Mouse (Mus musculus) layer of hippocampus, adult 2 months (tissue): ENCODE results near the gene Man1c1. TPM values are rescaled to one million over a fixed set of nuclear protein-coding genes. Genes with fewer than 3 reads are reported as not detected.

Experiments used
- DNase-seq, 2 experiments: peaks; one replicate each; pipeline ENCODE4 v3.0.0; 2022; ENCODE audit warnings: low spot score in 2 of 2
- H3K27ac ChIP-seq: fragments of 200-600 bp; 2 replicates; pipeline ENCODE4 v1.8.1; 2022
- H3K4me3 ChIP-seq: fragments of 200-600 bp; 2 replicates; pipeline ENCODE4 v1.8.1; 2022; ENCODE audit warnings: mild to moderate bottlenecking
- CTCF ChIP-seq: fragments of 200-600 bp; conservative IDR thresholded peaks from 2 replicates; pipeline ENCODE4 v1.8.1; 2022; ENCODE audit warnings: antibody characterized with exemption, mild to moderate bottlenecking, moderate library complexity
- total RNA-seq, 2 experiments: library from RNA; stranded (reverse); gene quantifications; 2 replicates each; pipeline ENCODE4 v1.2.3; 2021

Man1c1 gene
- total RNA-seq, 2 experiments from 2014 or later: 22.1 to 25.1 TPM

DNA sequence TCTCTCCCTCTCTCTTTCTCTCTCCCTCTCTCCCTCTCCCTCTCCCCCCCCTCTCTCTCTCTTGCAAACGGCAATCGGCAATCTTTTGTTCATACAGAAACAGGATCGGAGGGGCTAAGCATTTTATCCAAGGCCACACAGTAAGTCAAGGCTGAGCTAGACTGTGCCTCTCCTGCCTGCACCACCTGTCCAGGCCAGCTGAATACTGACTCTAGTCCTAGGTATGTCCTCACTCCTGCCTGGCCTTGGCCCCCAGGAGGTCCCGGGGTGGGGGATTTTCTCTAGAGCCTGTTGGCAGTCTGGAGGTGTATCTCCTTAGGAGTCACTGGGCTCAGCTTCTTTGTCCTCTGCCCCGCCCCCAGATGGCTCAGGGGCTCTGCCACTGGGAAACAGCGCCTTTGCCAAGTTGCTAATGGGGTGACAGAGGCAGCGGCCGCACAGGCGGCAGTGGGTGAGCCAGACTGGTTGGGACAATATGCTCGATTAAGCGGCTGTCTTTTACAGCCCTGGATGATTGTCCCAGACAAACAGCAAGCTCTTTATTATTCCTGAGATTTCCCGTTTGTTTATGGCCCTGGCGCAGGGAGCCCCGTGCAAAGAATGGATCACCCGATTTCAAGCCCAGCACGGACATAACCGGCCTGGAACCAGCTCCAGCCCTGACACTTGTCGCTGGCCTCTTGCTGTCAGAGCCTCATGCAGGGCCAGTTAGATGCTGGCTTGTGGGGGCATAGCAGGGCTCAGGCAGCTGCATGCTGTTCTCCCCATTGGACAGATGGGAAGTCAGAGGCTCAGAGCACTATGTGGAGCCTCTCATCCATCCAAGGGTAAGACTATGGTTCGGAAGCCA, 136.5 kb downstream of the Man1c1 start:
- 0 out of 2 replicates have a peak overlapping the region, but pooled peaks have one; percentile 11 for H3K27ac ChIP-seq

DNA sequence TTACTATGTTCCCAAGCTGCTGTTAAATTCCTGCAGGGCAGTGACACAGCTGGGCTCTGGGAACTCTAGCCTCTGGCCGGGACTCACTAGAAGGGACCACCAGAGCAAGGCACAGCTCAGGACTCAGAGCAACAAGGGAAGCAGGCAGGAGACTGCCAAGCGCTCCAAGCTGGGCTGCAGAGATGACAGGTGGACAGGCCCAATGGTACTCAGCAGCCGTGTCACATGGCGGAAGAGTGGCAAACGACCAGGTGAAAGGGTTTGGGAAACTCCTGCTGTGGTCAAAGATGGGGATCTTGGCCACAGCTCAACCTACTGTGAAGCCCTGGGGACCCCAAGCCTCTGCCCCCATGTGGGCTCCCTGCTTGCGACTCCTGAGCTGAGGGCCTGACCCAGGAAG, 140.0 kb downstream of the Man1c1 start:
- no peak for DNase-seq
- Histone ChIP-seq H3K4me3 (no peak overlapping the region), H3K27ac (no peak overlapping the region)
- no peak for TF ChIP-seq CTCF

More for the DNA sequence above, 136.5 kb downstream of the Man1c1 start:
- no peak for TF ChIP-seq CTCF
- no peak for DNase-seq
- H3K4me3 ChIP-seq: no peak overlapping the region

DNA sequence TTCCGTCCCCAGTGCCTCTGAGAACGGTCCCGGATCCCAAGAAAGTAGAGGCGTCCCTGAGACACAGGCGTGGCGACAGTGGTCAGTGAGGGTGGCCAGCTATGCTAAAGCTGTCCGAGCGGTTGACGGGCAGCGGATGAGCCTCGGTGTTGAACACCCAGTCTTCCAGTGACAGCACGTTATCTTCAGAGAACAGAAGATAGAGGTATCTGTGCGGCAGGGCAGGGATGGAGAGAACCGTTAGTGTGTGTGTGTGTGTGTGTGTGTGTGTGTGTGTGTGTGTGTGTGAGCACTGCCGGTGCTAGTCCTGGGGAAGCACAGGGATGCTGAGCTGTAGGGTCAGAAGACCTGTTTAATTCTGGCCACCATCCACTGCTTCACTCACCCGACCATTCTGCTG, 140.5 kb downstream of the Man1c1 start:
- no peak for DNase-seq
- H3K4me3 ChIP-seq: no peak overlapping the region
- no peak for TF ChIP-seq CTCF
- H3K27ac ChIP-seq: no peak overlapping the region

DNA sequence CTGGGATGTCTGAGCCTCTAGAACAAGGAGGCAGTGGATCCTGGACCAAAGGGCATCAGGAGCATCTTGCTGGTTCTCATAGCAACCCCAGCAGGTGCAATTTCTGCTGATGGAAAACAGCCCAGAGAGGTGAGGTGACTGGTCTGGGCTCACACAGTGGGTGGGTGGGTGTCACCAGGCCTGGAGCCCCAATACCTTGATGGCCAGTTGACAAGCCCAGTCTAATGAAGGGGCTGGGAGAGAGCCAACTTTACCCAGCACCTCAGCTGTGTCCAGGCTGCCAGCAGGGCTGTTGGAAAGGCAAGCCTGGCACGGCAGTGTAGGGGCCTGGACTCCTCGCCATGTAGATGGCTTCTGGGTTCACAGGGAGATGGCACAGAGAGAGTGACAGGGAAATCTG, 142.1 kb downstream of the Man1c1 start:
- H3K27ac ChIP-seq: no peak overlapping the region
- TF ChIP-seq CTCF: no peak
- no peak overlapping the region for H3K4me3 ChIP-seq
- no peak for DNase-seq

DNA sequence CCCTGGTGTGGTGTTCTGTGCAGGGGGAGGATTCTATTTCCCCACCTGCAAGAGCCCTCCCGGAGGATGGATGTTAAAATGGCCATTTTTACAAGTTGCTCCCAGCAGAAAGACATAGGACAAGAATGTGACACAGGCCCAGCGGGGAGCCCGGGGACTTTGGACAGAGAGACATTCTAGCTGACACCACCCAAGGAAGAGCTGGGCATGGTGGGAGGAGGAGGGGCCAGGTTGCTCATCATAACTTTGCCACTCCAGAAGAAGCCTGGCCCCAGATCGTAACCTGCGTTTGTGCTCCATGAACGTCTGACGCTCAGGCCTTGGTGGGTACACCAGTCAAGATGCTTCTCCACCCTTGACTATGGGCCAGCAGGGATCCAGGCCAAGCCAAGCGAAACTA, 143.4 kb downstream of the Man1c1 start:
- no peak for DNase-seq

DNA sequence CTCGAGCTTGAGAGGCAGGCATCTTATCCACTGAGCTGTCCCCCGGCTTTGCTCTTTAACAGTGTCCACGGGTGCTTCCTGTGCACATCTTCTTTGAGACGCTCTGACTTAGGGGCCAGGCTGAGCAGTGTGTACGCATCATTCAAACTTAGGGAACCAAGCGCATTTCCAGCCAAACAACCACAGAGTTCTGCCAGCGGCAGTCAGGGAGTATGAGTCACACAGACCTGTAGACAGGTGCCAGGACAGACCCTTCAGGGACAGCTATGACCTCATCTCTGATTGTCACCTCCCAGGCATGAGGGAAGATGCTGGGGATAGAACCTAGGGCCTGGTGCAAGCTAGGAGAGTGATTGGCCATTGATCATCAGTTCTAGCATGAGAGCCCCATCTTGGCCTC, 144.9 kb downstream of the Man1c1 start:
- Histone ChIP-seq H3K27ac (no peak overlapping the region), H3K4me3 (no peak overlapping the region)
- TF ChIP-seq CTCF: no peak
- DNase-seq: no peak

More for the DNA sequence above, 143.4 kb downstream of the Man1c1 start:
- no peak overlapping the region for H3K4me3 ChIP-seq
- no peak for TF ChIP-seq CTCF
- no peak overlapping the region for H3K27ac ChIP-seq

DNA sequence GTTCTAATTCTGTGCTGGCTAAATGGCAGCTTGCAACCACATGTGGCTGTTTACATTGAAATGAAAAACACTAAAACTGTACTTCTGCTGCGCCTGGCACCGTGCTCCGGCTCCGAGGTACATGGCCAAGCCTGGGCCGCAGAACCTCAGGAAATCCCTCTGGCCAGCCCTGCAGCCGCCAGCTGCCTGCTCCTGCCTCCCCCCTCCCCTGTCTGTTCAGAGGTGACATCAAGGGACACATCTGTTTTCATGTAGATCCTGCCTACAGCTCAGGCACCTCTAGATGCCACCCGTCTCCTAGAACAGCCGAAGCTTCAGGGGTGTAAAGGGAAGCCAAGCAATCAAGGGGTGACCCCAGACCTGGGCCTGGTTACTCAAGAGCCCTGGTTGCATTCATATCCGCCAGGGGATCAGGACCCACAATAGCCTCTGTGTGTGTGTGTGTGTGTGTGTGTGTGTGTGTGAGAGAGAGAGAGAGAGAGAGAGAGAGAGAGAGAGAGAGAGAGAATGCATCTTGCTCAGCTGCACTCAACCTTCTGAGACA, 145.4 kb downstream of the Man1c1 start:
- TF ChIP-seq CTCF: no peak
- no peak for DNase-seq
- Histone ChIP-seq H3K27ac (no peak overlapping the region), H3K4me3 (no peak overlapping the region)

DNA sequence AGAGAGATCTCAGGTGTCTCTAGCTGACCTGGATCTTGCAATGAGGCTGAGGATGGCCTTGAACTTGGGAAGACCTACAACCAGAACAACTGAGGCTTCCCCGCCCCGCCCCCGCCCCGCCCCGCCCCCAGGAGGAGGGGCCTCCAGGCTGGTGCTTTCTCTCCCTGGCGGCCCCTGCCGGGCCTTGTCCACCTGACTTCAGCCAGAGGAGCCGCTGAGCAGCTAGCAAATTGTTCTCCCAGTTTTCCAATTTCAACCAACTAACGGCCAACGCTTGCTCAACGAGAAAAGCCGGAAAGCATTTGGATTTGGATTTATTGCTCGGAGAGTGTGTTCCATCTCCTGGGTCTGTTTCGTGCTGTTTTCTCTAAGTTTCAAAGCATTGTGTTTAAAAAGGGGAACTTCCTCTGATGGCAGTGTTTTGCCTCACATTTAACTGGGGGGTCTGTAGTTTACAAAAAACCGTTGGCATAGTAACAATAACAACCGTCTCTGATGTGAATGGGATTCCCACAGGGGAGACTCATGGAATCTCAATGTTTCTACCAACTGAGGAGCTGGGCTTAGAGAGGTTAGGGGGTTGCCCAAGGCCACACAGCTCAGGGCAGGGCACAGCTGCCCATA, 146.4 kb downstream of the Man1c1 start:
- peak; percentile 22 for TF ChIP-seq CTCF
- DNase-seq: no peak
- Histone ChIP-seq H3K27ac (peak overlapping the region; percentile 28; the same call in 1 of the 2 replicates), H3K4me3 (no peak overlapping the region)

DNA sequence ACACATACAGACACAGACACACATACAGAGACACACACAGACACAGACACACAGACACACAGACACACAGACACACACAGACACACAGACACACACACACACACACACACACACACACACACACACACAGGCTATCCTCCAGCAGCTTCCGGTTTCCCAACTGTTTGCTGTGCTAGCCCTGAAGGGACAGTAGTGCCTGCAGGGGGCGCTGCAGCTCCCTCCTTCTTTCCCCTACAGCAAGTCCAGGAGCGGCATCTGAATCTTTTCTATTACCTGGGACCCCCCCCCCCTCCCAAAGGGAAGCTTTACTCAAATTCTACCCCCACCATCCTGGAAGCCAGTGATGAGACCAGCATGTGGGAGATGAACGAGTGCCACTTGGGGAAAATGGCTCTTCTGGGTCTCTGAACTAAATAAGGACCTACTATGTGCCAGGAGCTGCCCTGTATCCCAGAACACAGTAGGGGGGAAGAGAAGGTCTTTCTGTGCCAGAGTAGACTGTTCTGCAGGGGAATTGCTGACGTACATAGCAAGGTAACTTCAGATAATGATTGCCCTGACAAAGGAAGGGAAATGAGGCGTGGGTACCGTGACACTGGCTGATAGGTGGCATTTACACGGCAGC, 148.0 kb downstream of the Man1c1 start:
- peak; percentile 65 for TF ChIP-seq CTCF
- no peak overlapping the region for H3K27ac ChIP-seq
- DNase-seq: no peak
- H3K4me3 ChIP-seq: no peak overlapping the region

DNA sequence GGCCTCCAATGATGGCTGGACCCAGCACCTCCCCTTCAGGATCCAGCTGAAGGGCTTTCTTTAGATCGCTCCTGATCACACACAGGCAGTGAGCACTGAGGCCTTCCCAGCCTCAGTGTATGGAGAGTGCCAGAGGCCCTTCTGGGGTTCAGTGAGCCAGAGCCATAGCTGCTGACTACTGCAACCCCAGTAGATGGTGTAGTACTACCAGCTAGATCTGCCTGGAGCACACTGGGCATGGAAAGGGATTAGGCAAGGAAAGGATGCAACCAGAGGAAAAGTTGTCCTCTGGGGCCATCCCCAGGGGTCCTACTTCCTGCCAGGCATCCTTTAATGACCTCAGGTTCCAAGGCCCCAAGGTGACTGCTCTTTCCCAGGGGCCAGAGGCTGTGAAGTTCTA, 150.5 kb downstream of the Man1c1 start:
- TF ChIP-seq CTCF: peak; percentile 72
- no peak overlapping the region for H3K4me3 ChIP-seq
- no peak for DNase-seq
- no peak overlapping the region for H3K27ac ChIP-seq

DNA sequence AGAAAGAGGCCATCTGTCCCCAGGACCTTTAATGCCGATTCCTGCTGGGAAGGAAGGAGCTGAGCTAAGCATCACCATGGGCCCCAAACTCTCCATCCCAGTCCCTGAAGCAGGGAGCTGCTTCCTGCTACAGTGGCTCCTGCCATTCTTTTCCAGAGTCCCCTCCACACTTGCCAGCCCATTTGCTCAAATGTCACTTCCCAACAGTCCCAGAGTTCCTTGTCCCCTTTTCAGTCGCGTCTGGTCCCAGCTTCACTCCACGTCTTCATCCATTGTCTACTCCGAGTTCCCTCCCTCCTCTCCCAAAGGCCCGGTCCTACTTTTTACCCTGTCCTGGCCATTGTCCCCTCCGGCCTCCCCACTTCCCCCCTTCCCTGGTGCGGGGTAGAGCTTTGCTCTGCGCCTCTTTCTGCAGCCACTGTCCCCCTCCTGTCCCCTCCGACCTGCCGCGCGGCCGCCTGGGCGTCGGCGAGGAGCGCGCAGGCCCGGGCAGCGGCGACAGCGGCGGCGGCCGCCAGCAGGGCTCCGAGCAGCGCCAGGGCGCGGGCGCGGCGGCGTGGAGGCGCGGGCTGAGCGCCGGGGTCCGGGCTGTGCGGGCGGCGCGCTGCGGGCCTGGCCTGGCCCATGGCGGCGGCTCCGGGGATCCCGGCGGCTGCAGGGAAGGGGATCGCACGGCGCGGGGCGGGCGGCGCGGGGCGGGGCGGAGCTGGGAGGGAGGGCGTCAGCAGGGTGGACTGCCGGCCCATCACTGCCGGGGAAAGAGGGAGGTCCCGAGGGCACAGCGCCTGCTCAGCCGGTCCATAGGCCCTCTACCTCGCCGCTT, 152.4 kb downstream of the Man1c1 start, which contains the start of gene Selenon:
Gene Selenon (minus strand): TSS at position 673 of the 823 bp plus-strand sequence.
- Histone ChIP-seq H3K4me3 (peak within 1 kb of the TSS; percentile 64), H3K27ac (peak within 1 kb of the TSS; percentile 72; the same call in 1 of the 2 replicates)
- TF ChIP-seq CTCF: no peak
- peak; percentile 39 to 40 for DNase-seq

DNA sequence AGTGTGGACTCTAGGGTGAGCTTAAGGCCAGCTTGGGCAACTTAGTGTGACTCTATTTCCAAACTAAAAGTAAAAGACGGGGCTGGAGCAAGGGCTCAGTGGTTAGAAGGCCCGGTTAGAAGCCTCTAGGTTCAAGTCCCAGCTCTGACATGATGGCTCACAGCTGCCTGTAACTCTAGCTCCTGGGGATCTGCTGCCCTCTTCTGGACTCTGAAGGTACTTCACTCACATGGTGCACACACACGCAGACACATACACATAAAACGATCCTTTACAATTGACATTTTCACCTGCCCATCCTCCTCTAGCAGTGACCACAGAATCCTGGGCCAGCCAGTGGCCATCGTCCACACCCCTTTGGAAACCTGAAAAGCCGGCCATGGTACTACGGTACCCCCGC, 154.2 kb downstream of the Man1c1 start:
- no peak overlapping the region for H3K4me3 ChIP-seq
- no peak for DNase-seq
- no peak overlapping the region for H3K27ac ChIP-seq
- peak; percentile 64 for TF ChIP-seq CTCF
